Mouse (Mus musculus): ENCODE measurements around the gene Gm49405.

- no peak for TF ChIP-seq CTCF (IDR thresholded peaks at IDR 0.05; ENCODE audit: borderline replicate concordance, insufficient read depth, low read depth, low read length)
- no peak for TF ChIP-seq POLR2A (IDR thresholded peaks at IDR 0.05; ENCODE audit: borderline replicate concordance, insufficient read depth, low read length)
Measured at GRCm38 (mm10) chr19:3951461-3951860, 49.0 kb upstream of the Gm49405 start.
